Mouse (Mus musculus): Measurements from ENCODE around the gene Dock1.

GRCm38 (mm10) chr7:134941891-134942290, 271.4 kb downstream of the Dock1 start:
- TF ChIP-seq ZC3H11A (IDR thresholded peaks at IDR 0.05; ENCODE audit: borderline replicate concordance, low read depth, low read length) = no peak
- no peak for TF ChIP-seq MAFK (IDR thresholded peaks at IDR 0.05; ENCODE audit: insufficient read depth, low read depth, low read length)
- no peak for TF ChIP-seq ZNF384 (IDR thresholded peaks at IDR 0.05; ENCODE audit: low read depth, low read length)

Data from ES-E14 (cell line).